Mouse (Mus musculus): ENCODE data around the gene Prkch. TPM values are rescaled to one million over a fixed set of nuclear protein-coding genes. Genes with fewer than 3 reads are reported as not detected.

The Prkch gene
- polyA plus RNA-seq, 1 experiment, result 1.6 TPM

DNA sequence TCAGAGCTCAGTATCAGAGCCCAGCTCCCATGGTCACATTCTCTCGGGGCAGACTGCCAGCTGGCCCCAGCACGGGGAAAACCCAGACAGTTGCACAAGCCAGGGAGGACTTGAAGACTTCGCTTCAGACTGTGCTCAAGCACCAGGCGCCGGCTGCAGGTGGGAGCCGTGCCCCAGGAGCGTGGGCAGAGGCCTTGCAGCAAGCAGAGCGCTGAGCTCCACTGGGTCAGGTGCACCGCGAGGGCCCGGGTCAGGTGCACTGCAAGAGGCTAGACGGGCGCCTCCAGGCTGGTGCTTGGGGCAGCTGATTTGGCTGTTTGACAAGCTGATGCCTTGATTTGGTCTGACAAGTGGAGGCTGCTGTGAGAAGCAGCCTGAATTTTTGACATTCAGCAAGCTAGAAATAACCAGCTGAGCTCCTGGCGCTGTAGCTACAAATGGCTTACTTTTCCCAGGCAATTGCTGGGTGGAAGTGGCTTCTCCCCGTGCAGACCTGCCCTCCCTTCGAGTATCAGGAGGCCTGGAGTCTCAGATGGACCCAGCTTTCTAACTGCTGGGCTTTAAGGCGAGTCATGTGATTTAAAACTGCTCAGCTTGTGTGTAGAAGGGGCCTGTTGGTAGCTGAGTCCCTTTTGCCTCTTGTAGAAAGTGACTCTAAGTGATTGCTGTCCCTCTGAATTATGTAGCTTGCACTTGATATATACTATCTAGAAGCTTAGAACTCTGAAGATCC is 209.7 kb downstream of the Prkch start:
- Histone ChIP-seq H3K36me3 (ENCODE audit: control insufficient read depth, insufficient read depth, low read length) (no peaks in the 10 kb centered on the region), H3K4me1 (ENCODE audit: control insufficient read depth, insufficient read depth, low read length) (peaks cover 17% of the 10 kb centered on the region), H3K27ac (ENCODE audit: control insufficient read depth, insufficient read depth, low read depth, low read length) (no peak overlapping the region), H3K27me3 (ENCODE audit: control insufficient read depth, insufficient read depth, low read length) (no peaks in the 10 kb centered on the region), H3K4me3 (ENCODE audit: control insufficient read depth, low read depth, low read length) (no peak overlapping the region)
- TF ChIP-seq CTCF (IDR thresholded peaks at IDR 0.05; ENCODE audit: control insufficient read depth, insufficient read depth, insufficient replicate concordance, low read depth, low read length) (no peak), POLR2A (IDR thresholded peaks at IDR 0.05; ENCODE audit: control insufficient read depth, low read depth, low read length) (no peak)

DNA sequence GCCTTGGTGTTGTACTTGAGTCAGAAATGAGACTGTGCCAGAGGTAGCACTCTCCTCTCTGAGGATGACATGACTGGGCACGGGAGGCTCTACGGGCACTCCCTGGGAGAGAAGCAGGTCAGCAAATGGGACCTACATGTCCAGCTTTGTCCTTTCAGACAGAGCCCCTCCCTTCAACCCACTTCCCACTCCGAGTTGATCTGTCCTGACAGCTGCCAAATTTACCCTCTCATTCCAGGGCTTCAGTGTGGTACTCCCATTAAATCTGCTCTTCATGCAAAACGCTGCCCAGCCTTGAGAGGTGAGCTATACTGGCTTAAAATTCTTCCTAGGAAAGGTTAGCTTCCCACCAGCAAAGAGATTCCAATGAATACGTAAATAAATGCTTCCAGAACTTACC is 215.1 kb downstream of the Prkch start:
- TF ChIP-seq CTCF (IDR thresholded peaks at IDR 0.05; ENCODE audit: control insufficient read depth, insufficient read depth, insufficient replicate concordance, low read depth, low read length), result no peak
- TF ChIP-seq POLR2A (IDR thresholded peaks at IDR 0.05; ENCODE audit: control insufficient read depth, low read depth, low read length), result no peak
- Histone ChIP-seq H3K4me1 (ENCODE audit: control insufficient read depth, insufficient read depth, low read length) (no peaks in the 10 kb centered on the region), H3K36me3 (ENCODE audit: control insufficient read depth, insufficient read depth, low read length) (no peaks in the 10 kb centered on the region), H3K4me3 (ENCODE audit: control insufficient read depth, low read depth, low read length) (no peak overlapping the region), H3K27me3 (ENCODE audit: control insufficient read depth, insufficient read depth, low read length) (no peaks in the 10 kb centered on the region), H3K27ac (ENCODE audit: control insufficient read depth, insufficient read depth, low read depth, low read length) (no peak overlapping the region)

DNA sequence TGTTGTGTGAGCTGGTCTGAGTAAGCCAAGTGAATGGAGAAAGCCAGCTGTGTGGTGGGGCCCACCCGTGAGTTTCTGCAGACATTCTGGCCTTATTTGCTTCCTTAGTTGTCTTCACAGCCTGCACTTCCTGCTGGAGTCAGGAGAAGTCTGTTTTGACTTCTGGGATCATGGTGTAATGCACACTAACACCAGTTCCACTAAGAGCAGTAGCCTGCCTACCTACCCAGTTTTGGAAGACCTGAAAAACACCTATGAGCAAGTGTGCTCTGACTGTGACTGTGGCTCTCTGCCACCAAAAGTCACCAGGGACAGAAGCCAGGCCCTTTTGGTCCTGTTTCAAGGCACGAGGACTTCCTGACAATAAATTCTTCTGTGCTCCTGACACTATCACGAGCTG is 216.3 kb downstream of the Prkch start:
- no peaks in the 10 kb centered on the region for H3K27me3 ChIP-seq (ENCODE audit: control insufficient read depth, insufficient read depth, low read length)
- TF ChIP-seq CTCF (IDR thresholded peaks at IDR 0.05; ENCODE audit: control insufficient read depth, insufficient read depth, insufficient replicate concordance, low read depth, low read length) (no peak), POLR2A (IDR thresholded peaks at IDR 0.05; ENCODE audit: control insufficient read depth, low read depth, low read length) (no peak)
- no peak overlapping the region for H3K4me3 ChIP-seq (ENCODE audit: control insufficient read depth, low read depth, low read length)
- no peaks in the 10 kb centered on the region for H3K36me3 ChIP-seq (ENCODE audit: control insufficient read depth, insufficient read depth, low read length)
- no peak overlapping the region for H3K27ac ChIP-seq (ENCODE audit: control insufficient read depth, insufficient read depth, low read depth, low read length)
- no peaks in the 10 kb centered on the region for H3K4me1 ChIP-seq (ENCODE audit: control insufficient read depth, insufficient read depth, low read length)

DNA sequence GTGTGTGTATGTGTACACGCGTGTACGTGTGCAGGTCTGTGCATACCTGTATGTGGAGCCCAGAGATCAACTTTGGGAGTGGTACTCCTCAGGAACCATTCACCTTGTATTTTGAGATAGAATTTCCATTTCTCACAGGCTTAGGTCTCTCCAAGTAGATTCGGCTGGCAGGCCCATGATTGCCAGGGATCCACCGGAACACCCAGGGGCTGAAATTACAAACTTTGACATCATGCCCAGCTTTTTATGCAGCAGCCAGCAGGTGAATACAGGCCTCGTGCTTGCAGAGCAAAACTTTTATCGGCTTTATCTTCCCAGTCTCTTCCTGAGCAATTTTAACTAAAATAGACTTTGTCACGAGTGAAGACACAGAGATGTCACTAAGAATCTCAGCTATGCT is 217.2 kb downstream of the Prkch start:
- no peaks in the 10 kb centered on the region for H3K4me1 ChIP-seq (ENCODE audit: control insufficient read depth, insufficient read depth, low read length)

DNA sequence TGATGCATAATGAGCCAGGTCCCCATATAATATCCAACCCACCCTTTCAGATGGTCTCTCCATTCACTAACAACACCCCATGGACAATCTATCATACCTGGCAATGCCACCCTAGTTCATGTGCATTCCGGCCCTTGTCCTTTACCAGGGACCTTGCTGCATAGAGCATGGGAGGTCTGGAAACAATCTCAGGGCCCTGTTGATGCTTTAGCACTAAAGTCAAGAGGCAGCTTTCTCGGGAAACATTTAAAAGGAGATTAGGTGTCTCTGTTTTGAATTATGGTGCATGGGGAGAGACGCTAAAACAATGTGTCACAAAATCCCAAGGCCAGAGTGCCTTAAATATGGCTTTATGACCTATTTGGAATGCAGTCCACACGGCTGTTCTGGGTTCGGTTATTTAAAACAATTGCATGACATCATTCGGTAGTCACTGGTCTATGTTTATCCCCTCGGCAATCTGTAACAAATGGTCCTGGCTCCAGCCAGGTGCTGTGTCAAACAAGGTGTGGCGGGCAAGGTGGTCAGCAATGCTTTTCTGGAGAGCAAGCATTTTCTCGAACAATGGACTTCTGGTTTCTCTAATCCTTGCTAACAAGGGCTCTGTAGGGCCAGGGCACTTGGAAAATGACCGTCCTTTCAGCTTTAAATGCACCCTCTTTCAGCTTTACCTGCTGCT is 217.9 kb downstream of the Prkch start:
- Histone ChIP-seq H3K4me3 (ENCODE audit: control insufficient read depth, low read depth, low read length) (no peak overlapping the region), H3K27ac (ENCODE audit: control insufficient read depth, insufficient read depth, low read depth, low read length) (no peak overlapping the region), H3K36me3 (ENCODE audit: control insufficient read depth, insufficient read depth, low read length) (no peaks in the 10 kb centered on the region), H3K27me3 (ENCODE audit: control insufficient read depth, insufficient read depth, low read length) (no peaks in the 10 kb centered on the region), H3K4me1 (ENCODE audit: control insufficient read depth, insufficient read depth, low read length) (no peaks in the 10 kb centered on the region)
- TF ChIP-seq POLR2A (IDR thresholded peaks at IDR 0.05; ENCODE audit: control insufficient read depth, low read depth, low read length) (no peak), CTCF (IDR thresholded peaks at IDR 0.05; ENCODE audit: control insufficient read depth, insufficient read depth, insufficient replicate concordance, low read depth, low read length) (no peak)

More for the DNA sequence above, 217.2 kb downstream of the Prkch start:
- no peak for TF ChIP-seq CTCF (IDR thresholded peaks at IDR 0.05; ENCODE audit: control insufficient read depth, insufficient read depth, insufficient replicate concordance, low read depth, low read length)
- no peak for TF ChIP-seq POLR2A (IDR thresholded peaks at IDR 0.05; ENCODE audit: control insufficient read depth, low read depth, low read length)
- Histone ChIP-seq H3K36me3 (ENCODE audit: control insufficient read depth, insufficient read depth, low read length) (no peaks in the 10 kb centered on the region), H3K4me3 (ENCODE audit: control insufficient read depth, low read depth, low read length) (no peak overlapping the region), H3K27ac (ENCODE audit: control insufficient read depth, insufficient read depth, low read depth, low read length) (no peak overlapping the region), H3K27me3 (ENCODE audit: control insufficient read depth, insufficient read depth, low read length) (no peaks in the 10 kb centered on the region)

DNA sequence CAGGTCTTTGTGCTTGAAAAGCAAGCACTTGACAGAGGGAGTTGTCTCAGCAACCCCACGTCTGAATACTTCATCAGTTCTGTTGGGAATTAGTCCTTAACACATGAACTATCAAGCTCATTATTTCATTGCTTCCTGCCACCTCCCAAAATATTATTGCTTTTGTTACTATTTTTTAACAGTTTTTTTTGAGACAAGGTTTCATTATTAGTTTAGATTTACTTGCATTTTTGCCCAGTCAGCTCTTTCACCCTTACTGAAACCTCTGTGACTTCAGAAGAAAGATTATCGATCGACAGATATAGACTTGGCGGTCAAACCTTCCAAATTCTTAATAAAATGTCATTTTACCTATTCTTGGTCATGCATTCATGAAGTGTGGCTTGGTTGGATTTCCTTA is 219.3 kb downstream of the Prkch start:
- H3K4me3 ChIP-seq (ENCODE audit: control insufficient read depth, low read depth, low read length), result no peak overlapping the region
- no peaks in the 10 kb centered on the region for H3K4me1 ChIP-seq (ENCODE audit: control insufficient read depth, insufficient read depth, low read length)
- H3K27ac ChIP-seq (ENCODE audit: control insufficient read depth, insufficient read depth, low read depth, low read length), result no peak overlapping the region
- TF ChIP-seq CTCF (IDR thresholded peaks at IDR 0.05; ENCODE audit: control insufficient read depth, insufficient read depth, insufficient replicate concordance, low read depth, low read length), result no peak
- TF ChIP-seq POLR2A (IDR thresholded peaks at IDR 0.05; ENCODE audit: control insufficient read depth, low read depth, low read length), result no peak
- no peaks in the 10 kb centered on the region for H3K36me3 ChIP-seq (ENCODE audit: control insufficient read depth, insufficient read depth, low read length)
- no peaks in the 10 kb centered on the region for H3K27me3 ChIP-seq (ENCODE audit: control insufficient read depth, insufficient read depth, low read length)

DNA sequence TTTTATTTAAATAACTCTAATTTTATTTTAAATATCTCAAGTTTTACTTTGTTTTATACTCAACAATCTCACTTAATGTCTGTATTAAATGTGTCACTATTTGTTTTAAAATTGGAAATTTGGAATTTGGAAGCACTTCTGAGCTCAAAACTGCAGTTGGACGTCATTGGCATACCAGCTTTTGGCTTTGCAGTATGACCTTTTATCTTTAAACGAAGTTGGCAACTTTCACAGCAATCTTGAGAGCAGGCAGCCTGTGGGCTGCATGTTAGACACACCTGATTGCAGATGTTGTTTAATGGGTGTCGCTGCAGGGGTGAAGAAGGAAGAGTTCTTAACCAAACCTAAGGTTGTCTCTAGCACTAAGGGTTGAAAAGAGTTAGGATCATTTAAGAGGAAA is 220.9 kb downstream of the Prkch start:
- Histone ChIP-seq H3K4me3 (ENCODE audit: control insufficient read depth, low read depth, low read length) (no peak overlapping the region), H3K27me3 (ENCODE audit: control insufficient read depth, insufficient read depth, low read length) (no peaks in the 10 kb centered on the region), H3K4me1 (ENCODE audit: control insufficient read depth, insufficient read depth, low read length) (0 out of 2 replicates have a peak, but pooled peaks cover 3% of the 10 kb centered on the region), H3K36me3 (ENCODE audit: control insufficient read depth, insufficient read depth, low read length) (no peaks in the 10 kb centered on the region), H3K27ac (ENCODE audit: control insufficient read depth, insufficient read depth, low read depth, low read length) (no peak overlapping the region)
- no peak for TF ChIP-seq CTCF (IDR thresholded peaks at IDR 0.05; ENCODE audit: control insufficient read depth, insufficient read depth, insufficient replicate concordance, low read depth, low read length)
- TF ChIP-seq POLR2A (IDR thresholded peaks at IDR 0.05; ENCODE audit: control insufficient read depth, low read depth, low read length), result no peak
